Mouse (Mus musculus) bone marrow, adult 2 months (tissue): ENCODE results near the gene Gabrb2.

ENCODE experiments used
- CTCF ChIP-seq: fragments of 200-500 bp; IDR thresholded peaks from 2 replicates; pipeline ENCODE4 v1.5.1; 2011; ENCODE audit warnings: low read length, control low read depth; ENCODE audit not compliant: control insufficient read depth, insufficient read depth
- POLR2A ChIP-seq: fragments of 200-500 bp; IDR thresholded peaks from 2 replicates; pipeline ENCODE4 v1.6.1; 2011; ENCODE audit warnings: low read depth, mild to moderate bottlenecking, control low read depth, low read length, borderline replicate concordance; ENCODE audit not compliant: control insufficient read depth

- TF ChIP-seq CTCF (no peak), POLR2A (no peak)
Measured at GRCm38 (mm10) chr11:42532577-42532976, 113.0 kb downstream of the Gabrb2 start.
